Mouse (Mus musculus) neural tube, embryonic 14.5 days (tissue): ENCODE data around the gene Limch1. TPM values are rescaled to one million over a fixed set of nuclear protein-coding genes. Genes with fewer than 3 reads are reported as not detected.

Experiments
- ATAC-seq: fragments of 200-750 bp; cut with Nextera tagmentation; 2 replicates; pipeline ENCODE4 v1.8.0; 2017; ENCODE audit warnings: low read depth, mild to moderate bottlenecking, moderate TSS enrichment, moderate library complexity
- H3K27ac ChIP-seq: fragments of 300-500 bp; sonication (generic); 2 replicates; pipeline ENCODE4 v1.5.1; 2014; ENCODE audit warnings: low read depth, mild to moderate bottlenecking, control low read depth, low read length, moderate library complexity, mixed read lengths
- H3K27me3 ChIP-seq: fragments of 300-500 bp; sonication (generic); 2 replicates; pipeline ENCODE4 v1.6.1; 2014; ENCODE audit warnings: low read length; ENCODE audit not compliant: control insufficient read depth, insufficient read depth
- H3K36me3 ChIP-seq: fragments of 300-500 bp; sonication (generic); 2 replicates; pipeline ENCODE4 v1.6.1; 2014; ENCODE audit warnings: low read length, mixed read lengths; ENCODE audit not compliant: control insufficient read depth, insufficient read depth
- H3K4me1 ChIP-seq: fragments of 300-500 bp; sonication (generic); 2 replicates; pipeline ENCODE4 v1.6.1; 2014; ENCODE audit warnings: low read length; ENCODE audit not compliant: control insufficient read depth, insufficient read depth
- H3K4me2 ChIP-seq: fragments of 300-500 bp; sonication (generic); 2 replicates; pipeline ENCODE4 v1.6.1; 2014; ENCODE audit warnings: mild to moderate bottlenecking, low read depth, low read length, control low read depth
- H3K4me3 ChIP-seq: fragments of 300-500 bp; sonication (generic); 2 replicates; pipeline ENCODE4 v1.5.1; 2014; ENCODE audit warnings: low read depth, low read length, control low read depth, mixed read lengths
- H3K9ac ChIP-seq: fragments of 300-500 bp; sonication (generic); replicated peaks from 2 replicates; pipeline ENCODE4 v1.6.1; 2014; ENCODE audit warnings: low read depth, mild to moderate bottlenecking, control low read depth, low read length, mixed read lengths
- H3K9me3 ChIP-seq: fragments of 300-500 bp; sonication (generic); 2 replicates; pipeline ENCODE4 v1.6.1; 2016; ENCODE audit warnings: low read length; ENCODE audit not compliant: control insufficient read depth
- WGBS: fragments of 180-500 bp; shearing (Covaris S2); extraction: QIAGEN DNeasy Blood & Tissue Kit; methylation state at CpG from one replicate; pipeline ENCODE4 v1.1.7; 2014; 5-methylcytosine and 5-hydroxymethylcytosine counted together
- polyA plus RNA-seq: library from polyadenylated mRNA; unstranded; fragments of >200 nt; fragmentation: Nextera tagmentation; extraction: Ambion mirVana; gene quantifications from 2 replicates; pipeline ENCODE4 v1.2.1, GENCODE M21; 2014

Limch1 gene
- polyA plus RNA-seq, 1 experiment from 2014 or later: 81.8 TPM

DNA sequence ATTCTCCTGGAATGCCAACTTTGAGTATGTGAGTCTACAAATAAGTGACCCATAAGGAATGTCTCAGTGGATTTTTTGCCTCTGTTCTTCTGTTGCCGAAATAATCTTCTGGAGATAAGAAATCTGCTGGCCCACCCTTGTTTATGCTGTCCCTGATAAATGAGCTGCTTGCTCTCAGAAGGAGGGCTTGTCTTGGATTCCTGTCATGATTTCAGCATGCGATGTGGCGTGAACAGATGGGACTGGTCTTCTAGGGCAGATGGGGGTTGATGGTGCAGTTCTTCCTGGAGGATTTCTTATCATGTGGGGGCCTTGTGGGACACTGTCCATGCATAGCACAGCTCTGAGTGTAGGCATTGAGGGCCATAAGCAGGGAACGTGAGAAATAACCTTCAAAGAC, 116.5 kb downstream of the Limch1 start:
- no peak overlapping the region for H3K4me3 ChIP-seq
- no peak for ATAC-seq
- no peaks in the 10 kb centered on the region for H3K36me3 ChIP-seq
- 64% methylated on average over 4 of the region's 4 CpGs for WGBS
- no peak overlapping the region for H3K9ac ChIP-seq
- H3K9me3 ChIP-seq: no peaks in the 10 kb centered on the region
- no peaks in the 10 kb centered on the region for H3K27me3 ChIP-seq
- H3K4me2 ChIP-seq: no peak overlapping the region
- H3K4me1 ChIP-seq: peaks cover 11% of the 10 kb centered on the region; the same call in 1 of the 2 replicates
- no peak overlapping the region for H3K27ac ChIP-seq

DNA sequence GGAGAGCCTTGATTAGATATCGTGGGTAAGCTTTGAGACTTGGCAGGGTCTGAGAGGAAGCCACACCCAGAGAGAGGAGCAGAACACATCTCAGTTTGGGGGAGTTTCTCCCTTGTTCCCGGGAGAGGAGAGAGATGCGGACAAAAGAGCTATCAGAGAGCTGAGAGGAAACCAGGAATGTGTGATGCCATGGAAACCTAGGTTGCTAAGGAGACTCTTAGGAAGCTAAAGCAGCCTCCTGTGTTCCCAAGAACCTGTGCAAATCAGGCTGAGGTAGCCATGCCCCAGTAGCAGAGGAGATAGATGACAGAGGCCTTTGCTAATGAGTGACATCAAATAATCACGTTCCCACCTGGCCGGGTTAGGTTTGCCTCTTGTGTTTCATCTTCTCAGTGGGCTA, 119.6 kb downstream of the Limch1 start:
- no peak overlapping the region for H3K27ac ChIP-seq

DNA sequence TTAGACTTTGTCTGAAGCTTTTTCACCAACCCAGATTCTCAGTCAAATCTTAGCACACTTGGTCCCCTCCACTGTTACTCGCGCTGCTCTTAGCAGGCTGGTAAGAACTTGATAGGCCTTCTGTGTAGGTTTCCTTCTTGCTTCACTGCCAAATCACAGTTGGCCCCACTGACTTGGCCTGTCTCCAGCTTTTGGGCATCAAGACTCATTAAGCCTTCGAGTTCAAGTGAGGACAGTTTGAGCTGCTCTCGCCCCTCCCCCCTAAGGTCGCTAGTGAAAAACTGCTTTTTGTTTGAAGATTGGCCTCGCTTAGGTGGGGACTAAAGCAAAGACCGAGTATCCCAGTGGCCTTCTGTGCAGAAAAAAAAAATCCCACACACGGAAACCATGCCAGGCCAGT, 120.4 kb downstream of the Limch1 start:
- 45% methylated on average over 8 of the region's 8 CpGs for WGBS
- Histone ChIP-seq H3K9me3 (no peaks in the 10 kb centered on the region), H3K9ac (no peak overlapping the region), H3K4me2 (no peak overlapping the region), H3K27ac (no peak overlapping the region), H3K27me3 (no peaks in the 10 kb centered on the region), H3K4me1 (peaks cover 11% of the 10 kb centered on the region; the same call in 1 of the 2 replicates), H3K4me3 (no peak overlapping the region), H3K36me3 (no peaks in the 10 kb centered on the region)
- peak; percentile 62; the same call in 1 of the 2 replicates for ATAC-seq

More for the DNA sequence above, 119.6 kb downstream of the Limch1 start:
- Histone ChIP-seq H3K27me3 (no peaks in the 10 kb centered on the region), H3K9me3 (no peaks in the 10 kb centered on the region), H3K9ac (no peak overlapping the region), H3K36me3 (no peaks in the 10 kb centered on the region), H3K4me3 (no peak overlapping the region), H3K4me1 (peaks cover 11% of the 10 kb centered on the region; the same call in 1 of the 2 replicates), H3K4me2 (no peak overlapping the region)
- WGBS: 51% methylated on average over 5 of the region's 5 CpGs
- no peak for ATAC-seq

DNA sequence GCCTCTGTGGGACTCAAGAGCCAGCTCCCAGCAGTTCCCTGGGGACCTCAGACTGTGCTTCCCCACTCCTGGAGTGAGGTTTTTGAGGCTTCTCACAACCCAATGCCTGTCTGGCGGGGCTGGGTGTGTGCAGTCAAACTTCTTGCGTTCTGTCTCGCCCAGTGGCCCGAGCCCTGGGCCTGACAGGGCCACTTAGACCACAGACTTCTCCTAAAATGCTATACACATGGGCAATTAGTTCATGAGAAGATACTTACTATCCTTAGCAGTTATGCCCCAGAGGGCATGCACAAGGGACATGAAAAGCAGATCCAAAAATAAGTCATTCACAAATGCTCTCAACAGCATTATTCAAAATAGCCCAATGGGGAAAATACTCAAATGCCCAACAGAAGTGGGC, 123.9 kb downstream of the Limch1 start:
- H3K4me3 ChIP-seq: no peak overlapping the region
- H3K9ac ChIP-seq: no peak overlapping the region
- no peaks in the 10 kb centered on the region for H3K36me3 ChIP-seq
- H3K4me1 ChIP-seq: no peaks in the 10 kb centered on the region
- H3K27me3 ChIP-seq: no peaks in the 10 kb centered on the region
- H3K27ac ChIP-seq: no peak overlapping the region
- WGBS: 91% methylated on average over 4 of the region's 4 CpGs
- no peaks in the 10 kb centered on the region for H3K9me3 ChIP-seq
- no peak overlapping the region for H3K4me2 ChIP-seq
- no peak for ATAC-seq

DNA sequence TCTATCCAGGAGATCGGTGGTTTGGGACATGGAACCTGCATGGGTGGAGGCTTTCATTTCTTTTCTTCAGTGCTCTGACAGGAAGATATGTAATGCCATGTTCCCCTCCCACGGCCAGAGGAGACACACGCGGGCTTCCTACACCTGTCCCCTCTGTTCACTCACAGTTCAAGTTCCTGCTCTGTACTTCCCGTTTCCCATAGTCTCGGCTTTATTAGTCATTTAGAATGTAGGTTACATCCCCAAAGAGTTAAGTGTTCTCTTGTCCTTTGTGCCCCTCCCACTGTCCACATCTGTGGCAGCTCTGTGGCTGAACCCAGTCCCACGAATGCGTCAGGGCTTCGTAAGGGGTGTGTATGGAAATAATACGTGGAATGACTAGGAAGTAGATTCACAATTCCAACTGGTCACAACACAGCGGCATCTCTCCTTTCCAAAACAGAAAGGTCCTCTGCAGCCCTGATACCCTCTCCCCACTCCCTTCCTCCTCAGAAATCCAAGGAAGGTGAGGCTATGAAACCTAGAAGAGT, 126.0 kb downstream of the Limch1 start:
- no peak overlapping the region for H3K4me3 ChIP-seq
- ATAC-seq: no peak
- no peaks in the 10 kb centered on the region for H3K4me1 ChIP-seq
- H3K4me2 ChIP-seq: no peak overlapping the region
- H3K9me3 ChIP-seq: no peaks in the 10 kb centered on the region
- no peak overlapping the region for H3K9ac ChIP-seq
- H3K27me3 ChIP-seq: no peaks in the 10 kb centered on the region
- no peak overlapping the region for H3K27ac ChIP-seq
- 92% methylated on average over 11 of the region's 11 CpGs for WGBS
- H3K36me3 ChIP-seq: no peaks in the 10 kb centered on the region

DNA sequence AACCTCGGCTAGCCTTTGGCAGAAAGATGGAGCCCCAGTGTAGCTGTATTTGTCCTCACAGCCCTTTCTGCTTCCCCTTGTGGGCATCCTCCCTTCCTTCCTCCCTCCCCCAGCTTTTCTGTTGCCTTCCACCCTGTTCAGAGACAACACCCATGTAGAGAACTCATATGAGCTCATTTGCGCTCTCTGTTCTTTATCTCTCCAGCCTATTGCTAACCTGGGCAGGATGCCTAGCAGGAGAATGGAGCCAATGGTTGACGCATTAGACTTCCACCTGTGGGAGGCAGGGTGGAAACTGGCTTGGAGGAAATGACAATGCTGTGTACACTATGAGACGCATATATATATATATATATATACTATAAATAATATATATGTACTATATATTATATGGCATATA, 126.4 kb downstream of the Limch1 start:
- ATAC-seq: no peak
- no peaks in the 10 kb centered on the region for H3K36me3 ChIP-seq
- no peak overlapping the region for H3K4me3 ChIP-seq
- no peak overlapping the region for H3K9ac ChIP-seq
- WGBS: 97% methylated on average over 4 of the region's 4 CpGs
- H3K27ac ChIP-seq: no peak overlapping the region
- H3K4me1 ChIP-seq: no peaks in the 10 kb centered on the region
- no peaks in the 10 kb centered on the region for H3K9me3 ChIP-seq
- no peak overlapping the region for H3K4me2 ChIP-seq
- H3K27me3 ChIP-seq: no peaks in the 10 kb centered on the region

DNA sequence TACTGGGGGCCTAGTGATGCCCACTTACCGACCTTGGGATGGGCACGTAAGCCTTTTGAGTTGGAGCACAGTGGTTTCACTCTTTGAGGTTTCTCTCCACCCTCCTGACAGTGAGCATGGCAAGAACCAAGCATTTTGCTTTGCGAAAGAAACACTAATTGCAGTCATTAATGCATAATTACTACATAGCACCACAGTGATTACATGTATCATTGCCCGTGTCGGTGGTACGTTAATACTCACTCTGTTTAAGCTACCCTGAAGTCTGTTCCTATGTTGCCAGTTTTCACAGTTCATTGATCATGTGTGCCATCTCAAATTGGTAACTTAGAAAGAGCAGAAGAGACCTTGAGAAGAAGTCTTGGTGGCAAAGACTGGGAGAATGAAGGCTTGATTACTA, 127.1 kb downstream of the Limch1 start:
- Histone ChIP-seq H3K4me3 (no peak overlapping the region), H3K4me2 (no peak overlapping the region), H3K36me3 (no peaks in the 10 kb centered on the region), H3K27ac (no peak overlapping the region), H3K27me3 (no peaks in the 10 kb centered on the region), H3K4me1 (no peaks in the 10 kb centered on the region), H3K9ac (no peak overlapping the region), H3K9me3 (no peaks in the 10 kb centered on the region)
- no peak for ATAC-seq
- 70% methylated on average over 6 of the region's 6 CpGs for WGBS

DNA sequence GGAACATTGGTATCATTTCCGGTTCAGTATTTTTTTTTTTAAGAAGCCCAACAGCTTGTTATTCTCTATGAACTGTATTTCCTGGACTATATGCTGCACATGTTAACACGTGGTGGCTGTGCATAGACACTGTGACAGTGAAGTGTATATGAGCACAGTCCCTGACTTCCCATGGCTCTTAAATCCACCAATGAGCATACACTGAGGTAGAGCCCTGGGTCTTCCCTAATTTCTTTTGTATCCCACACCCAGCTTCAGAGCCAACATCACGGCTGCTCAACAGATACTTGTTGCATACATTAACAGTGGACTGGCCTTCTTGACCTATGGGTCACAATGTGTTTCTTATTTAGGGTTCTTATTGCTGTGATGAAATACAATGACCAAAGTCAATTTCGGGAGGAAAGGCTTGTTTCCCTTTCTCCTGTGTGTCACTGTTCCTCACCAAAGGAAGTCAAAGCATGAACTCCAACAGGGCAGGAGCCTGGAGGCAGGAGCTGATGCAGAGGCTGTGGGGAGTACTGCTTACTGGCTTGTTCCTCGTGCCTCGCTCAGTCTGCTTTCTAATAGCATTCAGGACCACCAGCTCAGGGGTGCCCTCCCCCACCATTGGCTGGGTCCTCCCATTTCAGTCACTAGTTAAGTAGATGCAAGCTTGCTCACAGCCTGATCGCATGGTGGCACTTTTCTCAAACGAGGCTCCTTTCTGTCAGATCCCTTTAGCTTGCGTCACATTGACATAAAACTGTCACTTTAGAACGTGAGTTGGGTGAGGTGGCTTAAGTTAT, 130.6 kb downstream of the Limch1 start:
- Histone ChIP-seq H3K36me3 (no peaks in the 10 kb centered on the region), H3K4me2 (no peak overlapping the region), H3K9ac (no peak overlapping the region), H3K4me3 (no peak overlapping the region), H3K27me3 (no peaks in the 10 kb centered on the region), H3K4me1 (no peaks in the 10 kb centered on the region), H3K27ac (no peak overlapping the region), H3K9me3 (no peaks in the 10 kb centered on the region)
- ATAC-seq: peak; percentile 31; the same call in 1 of the 2 replicates
- WGBS: 42% methylated on average over 10 of the region's 10 CpGs

DNA sequence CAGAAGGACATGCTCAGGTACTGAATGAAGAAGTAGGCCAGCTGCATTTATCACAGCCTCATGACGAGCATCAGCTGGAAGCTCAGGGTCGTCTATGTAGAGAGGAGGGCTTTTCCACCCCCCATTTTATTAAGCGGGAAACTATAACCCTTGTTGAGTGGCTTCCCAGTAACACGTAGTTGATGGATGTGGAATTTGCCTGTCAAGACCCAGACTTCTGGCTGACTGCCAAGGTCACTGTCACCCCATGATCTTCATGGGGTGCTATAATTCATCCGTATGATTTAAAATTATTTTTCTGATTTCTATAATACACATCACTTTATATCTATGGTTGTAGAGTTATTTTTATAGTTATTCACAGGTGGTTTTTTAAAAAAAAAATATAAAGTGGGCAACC, 131.4 kb downstream of the Limch1 start:
- Histone ChIP-seq H3K36me3 (no peaks in the 10 kb centered on the region), H3K9me3 (no peaks in the 10 kb centered on the region), H3K27me3 (no peaks in the 10 kb centered on the region), H3K9ac (no peak overlapping the region), H3K4me3 (no peak overlapping the region), H3K4me2 (no peak overlapping the region), H3K4me1 (no peaks in the 10 kb centered on the region), H3K27ac (no peak overlapping the region)
- WGBS: 63% methylated on average over 5 of the region's 5 CpGs
- no peak for ATAC-seq
